Mouse (Mus musculus) testis, adult 2 months (tissue): ENCODE data around the gene Arid5b. TPM values are rescaled to one million over a fixed set of nuclear protein-coding genes. Genes with fewer than 3 reads are reported as not detected.

ENCODE experiments used
- H3K27ac ChIP-seq: fragments of 200-500 bp; 2 replicates; pipeline ENCODE4 v1.5.1; 2012; ENCODE audit warnings: low read depth, low read length; ENCODE audit not compliant: control insufficient read depth, insufficient read depth
- H3K27me3 ChIP-seq: fragments of 200-500 bp; 2 replicates; pipeline ENCODE4 v1.6.1; 2012; ENCODE audit warnings: mild to moderate bottlenecking, low read length, moderate library complexity; ENCODE audit not compliant: control insufficient read depth, insufficient read depth
- H3K36me3 ChIP-seq: fragments of 200-500 bp; 2 replicates; pipeline ENCODE4 v1.6.1; 2012; ENCODE audit warnings: mild to moderate bottlenecking, low read length; ENCODE audit not compliant: control insufficient read depth, insufficient read depth
- H3K4me1 ChIP-seq: fragments of 200-500 bp; 2 replicates; pipeline ENCODE4 v1.6.1; 2012; ENCODE audit warnings: low read length; ENCODE audit not compliant: control insufficient read depth, insufficient read depth
- H3K4me3 ChIP-seq: fragments of 200-500 bp; 2 replicates; pipeline ENCODE4 v1.5.1; 2012; ENCODE audit warnings: low read depth, mild to moderate bottlenecking, low read length, moderate library complexity, mixed read lengths; ENCODE audit not compliant: control insufficient read depth
- CTCF ChIP-seq: fragments of 200-500 bp; IDR thresholded peaks from 2 replicates; pipeline ENCODE4 v1.5.1; 2012; ENCODE audit warnings: low read depth, mild to moderate bottlenecking, inconsistent platforms, low read length, moderate library complexity; ENCODE audit not compliant: control insufficient read depth, insufficient read depth, insufficient replicate concordance
- POLR2A ChIP-seq: fragments of 200-500 bp; IDR thresholded peaks from 2 replicates; pipeline ENCODE4 v1.6.1; 2012; ENCODE audit warnings: low read depth, mild to moderate bottlenecking, inconsistent platforms, low read length, moderate library complexity; ENCODE audit not compliant: control insufficient read depth
- polyA plus RNA-seq: library from polyadenylated mRNA; depleted of rRNA; stranded (reverse); fragments of >200 nt; gene quantifications from 2 replicates; pipeline ENCODE4 v1.2.3, GENCODE M21; 2012

Gene Arid5b
- polyA plus RNA-seq, 1 experiment: 4.9 TPM

DNA sequence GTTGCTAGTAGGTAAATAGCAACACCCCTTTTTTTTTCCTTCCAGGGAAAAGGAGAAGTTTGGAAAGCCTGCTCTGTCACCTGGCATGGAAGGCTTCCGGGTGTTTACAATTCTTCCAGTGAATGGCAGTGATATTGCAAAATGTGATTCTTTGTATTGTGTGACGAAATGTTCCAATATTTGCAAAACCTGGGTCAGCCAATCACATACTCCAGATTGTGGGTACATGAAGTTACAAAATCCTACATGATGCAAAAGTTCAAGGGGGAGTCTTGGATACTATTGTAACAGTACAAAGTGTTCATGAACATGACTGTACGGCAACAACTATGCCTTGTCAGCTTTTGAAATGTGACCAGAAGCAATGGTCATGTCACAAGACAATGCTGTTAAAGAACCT is 220.7 kb downstream of the Arid5b start:
- TF ChIP-seq CTCF: no peak
- no peak for TF ChIP-seq POLR2A
- H3K27ac ChIP-seq: no peak overlapping the region
- H3K4me1 ChIP-seq: no peaks in the 10 kb centered on the region

DNA sequence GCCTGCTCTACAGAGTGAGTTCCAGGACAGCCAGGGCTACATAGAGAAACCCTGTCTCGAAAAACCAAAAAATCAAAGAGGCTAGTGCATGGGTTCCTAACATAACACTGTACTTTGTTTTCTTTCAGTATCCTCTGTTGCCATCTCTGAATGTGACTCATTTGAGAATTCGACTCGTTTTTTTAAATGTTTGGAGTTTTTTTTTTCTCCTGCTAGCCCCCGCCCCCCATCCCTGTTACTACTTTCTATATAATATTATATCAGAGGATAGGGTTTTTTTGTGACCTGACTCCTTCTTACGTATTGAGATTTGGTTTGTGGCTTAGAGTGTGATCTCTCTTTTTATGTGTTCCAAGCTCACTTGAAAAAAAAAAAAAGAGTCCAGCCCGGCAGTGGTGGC is 223.8 kb downstream of the Arid5b start:
- Histone ChIP-seq H3K27me3 (no peaks in the 10 kb centered on the region), H3K36me3 (no peaks in the 10 kb centered on the region), H3K4me3 (no peak overlapping the region), H3K4me1 (0 out of 2 replicates have a peak, but pooled peaks cover 3% of the 10 kb centered on the region), H3K27ac (no peak overlapping the region)
- no peak for TF ChIP-seq CTCF
- TF ChIP-seq POLR2A: no peak

More for the DNA sequence above, 220.7 kb downstream of the Arid5b start:
- Histone ChIP-seq H3K27me3 (no peaks in the 10 kb centered on the region), H3K36me3 (no peaks in the 10 kb centered on the region), H3K4me3 (no peak overlapping the region)

DNA sequence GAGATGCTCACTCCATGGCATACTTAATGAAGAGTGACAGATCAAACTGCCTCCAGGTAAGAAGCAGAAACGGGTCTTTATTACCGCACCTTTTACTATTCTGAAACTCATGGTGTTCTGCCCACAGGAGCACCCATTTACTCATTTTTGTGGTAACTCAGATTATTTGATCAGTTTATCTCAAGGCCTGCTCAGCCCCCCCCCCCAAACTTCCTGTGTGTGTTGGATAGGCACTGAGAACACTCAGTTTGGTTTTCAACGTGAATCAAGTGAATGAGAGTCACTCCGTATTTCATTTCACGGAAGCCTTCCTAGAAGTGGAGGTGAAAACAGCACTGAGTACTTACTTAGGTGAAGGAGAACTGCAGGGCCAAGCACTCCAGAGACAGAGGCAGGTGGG is 224.4 kb downstream of the Arid5b start:
- no peaks in the 10 kb centered on the region for H3K36me3 ChIP-seq
- H3K4me3 ChIP-seq: no peak overlapping the region
- no peaks in the 10 kb centered on the region for H3K27me3 ChIP-seq
- TF ChIP-seq CTCF (no peak), POLR2A (no peak)
- 0 out of 2 replicates have a peak, but pooled peaks cover 3% of the 10 kb centered on the region for H3K4me1 ChIP-seq
- no peak overlapping the region for H3K27ac ChIP-seq

DNA sequence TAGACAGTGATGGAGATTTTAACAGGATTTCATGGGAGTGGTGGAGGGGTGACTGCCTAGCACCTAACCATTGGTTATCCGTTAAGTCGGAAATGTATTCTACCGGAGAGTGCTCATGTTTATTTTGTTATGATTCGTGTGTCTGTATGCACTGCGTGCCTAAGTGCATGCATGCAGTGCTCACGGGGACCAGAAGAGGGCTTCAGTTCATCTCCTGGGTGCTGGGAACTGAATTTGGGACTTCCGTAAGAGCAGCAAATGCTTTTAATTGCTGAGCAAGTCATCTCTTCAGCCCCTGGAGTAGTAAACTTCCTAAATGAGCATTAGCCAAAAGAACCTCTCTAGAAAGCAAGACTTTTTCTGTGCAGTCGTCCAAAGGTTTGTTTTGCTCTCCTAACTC is 226.2 kb downstream of the Arid5b start:
- TF ChIP-seq POLR2A: no peak
- TF ChIP-seq CTCF: no peak
- H3K27ac ChIP-seq: no peak overlapping the region
- 0 out of 2 replicates have a peak, but pooled peaks cover 3% of the 10 kb centered on the region for H3K4me1 ChIP-seq
- H3K27me3 ChIP-seq: no peaks in the 10 kb centered on the region
- H3K4me3 ChIP-seq: no peak overlapping the region
- no peaks in the 10 kb centered on the region for H3K36me3 ChIP-seq

GRCm38 (mm10) chr10:68051316-68051933 is 227.1 kb downstream of the Arid5b start:
- TF ChIP-seq POLR2A: no peak
- TF ChIP-seq CTCF: no peak
- Histone ChIP-seq H3K27me3 (no peaks in the 10 kb centered on the region), H3K4me1 (0 out of 2 replicates have a peak, but pooled peaks cover 3% of the 10 kb centered on the region), H3K36me3 (no peaks in the 10 kb centered on the region), H3K4me3 (peak overlapping the region; percentile 20; the same call in 1 of the 2 replicates), H3K27ac (no peak overlapping the region)

- TF ChIP-seq CTCF (peak; percentile 51; the same call in 1 of the 2 replicates), POLR2A (no peak)
- H3K27me3 ChIP-seq: no peaks in the 10 kb centered on the region
- 0 out of 2 replicates have a peak, but pooled peaks cover 3% of the 10 kb centered on the region for H3K4me1 ChIP-seq
- H3K27ac ChIP-seq: no peak overlapping the region
- H3K4me3 ChIP-seq: peak overlapping the region; percentile 49
- no peaks in the 10 kb centered on the region for H3K36me3 ChIP-seq
Measured at GRCm38 (mm10) chr10:68050882-68051281, 227.7 kb downstream of the Arid5b start.

DNA sequence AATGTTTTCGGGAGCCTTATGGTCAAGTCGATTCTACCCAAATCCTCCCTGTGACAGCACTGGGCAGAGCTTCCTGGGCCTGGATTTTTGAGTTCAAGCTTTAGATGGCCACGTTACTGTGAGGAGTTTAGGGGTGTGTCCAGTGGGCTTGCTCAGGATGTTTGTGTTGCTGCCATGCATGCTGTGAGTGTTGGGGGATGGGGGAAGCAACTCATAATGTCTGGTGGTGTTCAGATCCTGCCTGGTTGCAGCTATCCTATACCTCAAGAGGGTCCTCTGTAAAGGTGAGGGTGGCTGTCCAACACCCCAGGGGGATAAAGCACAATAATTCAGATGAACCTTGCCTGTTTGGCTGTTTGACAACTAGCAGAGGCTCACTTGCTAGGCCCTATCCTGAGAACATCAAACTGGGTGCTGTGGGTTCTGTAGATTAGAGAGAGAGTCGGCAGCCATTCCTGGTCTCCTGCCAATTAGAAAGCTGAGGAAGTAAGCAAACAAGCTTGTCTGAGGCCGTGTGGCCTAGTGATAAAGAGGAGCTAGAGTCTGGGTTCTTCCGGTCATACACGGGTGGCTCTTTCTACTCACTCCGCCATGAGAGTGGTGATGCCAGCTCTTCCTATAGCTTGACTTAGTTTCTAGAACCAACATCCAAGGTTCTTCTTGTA is 229.8 kb downstream of the Arid5b start:
- TF ChIP-seq POLR2A (no peak), CTCF (no peak)
- Histone ChIP-seq H3K27ac (no peak overlapping the region), H3K4me1 (0 out of 2 replicates have a peak, but pooled peaks cover 3% of the 10 kb centered on the region), H3K4me3 (no peak overlapping the region), H3K36me3 (no peaks in the 10 kb centered on the region), H3K27me3 (no peaks in the 10 kb centered on the region)
